Mouse (Mus musculus) bone marrow macrophage, adult 2 months (primary cell): ENCODE results near the gene Enpp3.

Source experiments
- CTCF ChIP-seq: IDR thresholded peaks from 2 replicates; pipeline ENCODE4 v1.5.1; 2012; ENCODE audit warnings: low read depth, mild to moderate bottlenecking, low read length, moderate library complexity
- POLR2A ChIP-seq: IDR thresholded peaks from 2 replicates; pipeline ENCODE4 v1.6.1; 2012; ENCODE audit warnings: mild to moderate bottlenecking, low read depth, low read length, borderline replicate concordance

DNA sequence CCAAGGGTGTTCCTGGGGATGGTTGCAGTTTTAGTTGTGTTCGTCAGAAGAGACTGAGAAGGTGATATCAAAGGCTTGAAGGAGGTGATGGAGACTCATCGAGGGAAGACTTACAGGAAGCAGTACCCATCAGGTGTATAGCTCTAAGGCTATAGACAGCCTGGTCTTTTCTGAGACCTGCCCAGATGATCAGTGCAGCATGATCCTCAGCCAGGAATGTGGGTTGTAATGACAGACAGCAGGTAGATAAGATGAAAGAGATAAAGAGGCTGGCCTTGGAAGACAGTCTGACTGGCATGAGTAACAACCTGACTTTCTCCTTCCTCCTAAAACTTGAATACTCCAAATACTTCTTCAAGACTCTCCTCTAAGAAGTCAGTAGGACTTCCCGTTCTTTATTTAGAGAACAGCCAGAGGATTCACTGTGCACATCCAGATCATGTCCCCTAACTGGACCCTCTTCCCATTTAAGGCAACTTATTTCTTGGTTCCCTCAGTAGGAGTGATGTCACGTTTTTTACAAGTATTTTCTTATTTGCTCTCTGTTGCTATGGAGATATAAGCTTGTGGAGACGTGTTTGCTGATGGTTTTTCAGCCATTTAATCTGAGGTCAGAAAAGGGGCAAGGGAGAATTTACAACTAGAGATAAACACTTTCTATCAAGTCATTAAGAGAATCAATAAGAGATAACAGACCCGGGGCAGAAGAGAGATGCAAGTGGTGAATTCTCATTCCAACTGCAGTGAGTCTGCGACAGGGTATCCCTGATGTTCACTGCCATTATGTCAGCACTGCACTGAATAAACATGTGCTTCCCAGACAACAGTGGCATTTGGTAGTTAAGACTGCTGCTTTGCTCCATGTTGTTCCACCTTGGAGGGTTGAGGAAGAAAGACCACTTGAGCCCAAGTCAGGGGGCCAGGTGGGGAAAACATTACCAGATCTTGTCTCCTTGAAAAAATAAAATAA lies 101.1 kb downstream of the Enpp3 start:
- no peak for TF ChIP-seq CTCF
- TF ChIP-seq POLR2A = no peak
